Mouse (Mus musculus): ENCODE results near the gene Spin2d. TPM values are rescaled to one million over a fixed set of nuclear protein-coding genes. Genes with fewer than 3 reads are reported as not detected.
"Not testable (repeated sequence)": the region's sequence is repeated elsewhere in the genome, so short reads cannot be mapped to it uniquely, and the experiment has no call there.

The Spin2d gene
- polyA plus RNA-seq (2015; fragmentation: Nextera tagmentation; extraction: Ambion mirVana), result not detected in 2 replicates

- not testable (repeated sequence) for ATAC-seq (ENCODE audit: extremely low read depth, insufficient number of reproducible peaks, low FRiP score, low TSS enrichment); H3K4me3 ChIP-seq; H3K4me2 ChIP-seq; H3K36me3 ChIP-seq; H3K9me3 ChIP-seq; H3K27ac ChIP-seq (replicated peaks); H3K4me1 ChIP-seq; H3K27me3 ChIP-seq (replicated peaks); H3K9ac ChIP-seq
- WGBS, result 44% methylated on average over 4 of the region's 15 CpGs
Observed at GRCm38 (mm10) chrX:73176889-73177288, at the start of gene Spin2d. Gene Spin2d (minus strand): TSS chrX:73176989.

DNA sequence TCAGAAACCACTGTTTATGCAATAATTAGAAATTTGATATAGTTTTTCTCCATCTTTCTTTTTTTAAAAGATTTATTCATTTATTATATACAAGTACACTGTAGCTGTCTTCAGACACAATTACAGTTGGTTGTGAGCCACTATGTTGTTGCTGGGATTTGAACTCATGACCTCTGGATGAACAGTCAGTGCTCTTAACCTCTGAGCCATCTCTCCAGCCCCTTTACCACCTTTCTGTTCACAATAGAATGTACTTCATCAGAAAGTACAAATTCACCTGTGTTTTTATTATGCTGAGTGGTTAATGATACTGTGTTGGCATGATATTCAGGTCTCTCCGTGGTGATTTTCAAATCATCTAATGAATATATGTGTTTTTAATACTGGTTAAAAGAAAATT, 48.6 kb upstream of the Spin2d start:
- H3K9me3 ChIP-seq, result no peaks in the 10 kb centered on the region
- no peaks in the 10 kb centered on the region for H3K36me3 ChIP-seq
- no peak overlapping the region for H3K27ac ChIP-seq (replicated peaks)
- H3K4me2 ChIP-seq, result no peak overlapping the region
- no peak overlapping the region for H3K4me3 ChIP-seq
- no peak overlapping the region for H3K9ac ChIP-seq
- WGBS, result 48% methylated on average over 1 of the region's 1 CpGs
- H3K4me1 ChIP-seq, result peaks cover 9% of the 10 kb centered on the region; the same call in 1 of the 2 replicates
- no peak for ATAC-seq (ENCODE audit: extremely low read depth, insufficient number of reproducible peaks, low FRiP score, low TSS enrichment)
- H3K27me3 ChIP-seq (replicated peaks), result peaks cover 16% of the 10 kb centered on the region; the same call in 1 of the 2 replicates

- H3K4me1 ChIP-seq; H3K27me3 ChIP-seq (replicated peaks); H3K27ac ChIP-seq (replicated peaks); H3K4me2 ChIP-seq; H3K36me3 ChIP-seq; H3K9ac ChIP-seq; H3K9me3 ChIP-seq; H3K4me3 ChIP-seq; ATAC-seq (ENCODE audit: extremely low read depth, insufficient number of reproducible peaks, low FRiP score, low TSS enrichment): not testable (repeated sequence)
- WGBS, result 74% methylated on average over 12 of the region's 19 CpGs
Observed at GRCm38 (mm10) chrX:73213819-73214564, 37.2 kb upstream of the Spin2d start, which contains the start of gene Xlr4b. Gene Xlr4b (plus strand): TSS chrX:73214333.

DNA sequence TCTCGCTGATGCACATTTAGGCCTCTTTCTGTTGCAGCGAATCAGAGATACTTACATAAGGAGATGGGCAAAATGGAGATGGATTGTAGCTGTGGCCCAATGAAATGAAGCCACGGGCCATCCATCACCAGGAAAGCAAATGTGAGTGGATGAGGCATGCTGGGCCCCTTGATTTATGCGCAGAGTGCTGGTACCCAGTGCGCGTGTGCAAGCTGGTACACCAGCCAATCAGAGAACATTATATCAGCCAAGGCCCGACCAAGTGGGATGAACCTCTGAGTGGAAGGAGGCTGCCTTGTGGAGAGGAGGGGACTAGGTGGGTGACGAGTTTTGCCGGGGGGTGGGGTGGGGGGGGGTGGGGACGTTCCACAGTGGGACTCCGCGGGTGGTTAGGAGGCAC, 15.1 kb upstream of the Spin2d start, which contains the start of gene Xlr3b:
TSS of gene Xlr3b (plus strand) at position 274 of the 400 bp plus-strand sequence.
- not testable (repeated sequence) for H3K4me3 ChIP-seq; H3K4me2 ChIP-seq; H3K36me3 ChIP-seq; H3K27ac ChIP-seq (replicated peaks); ATAC-seq (ENCODE audit: extremely low read depth, insufficient number of reproducible peaks, low FRiP score, low TSS enrichment); H3K27me3 ChIP-seq (replicated peaks); H3K9me3 ChIP-seq; H3K4me1 ChIP-seq; H3K9ac ChIP-seq
- 65% methylated on average over 12 of the region's 12 CpGs for WGBS

- WGBS, result no CpG with 5 or more reads among the region's 7 CpGs
- H3K27me3 ChIP-seq (replicated peaks); H3K4me1 ChIP-seq; H3K4me3 ChIP-seq; H3K9ac ChIP-seq; H3K4me2 ChIP-seq; H3K9me3 ChIP-seq; H3K27ac ChIP-seq (replicated peaks); H3K36me3 ChIP-seq; ATAC-seq (ENCODE audit: extremely low read depth, insufficient number of reproducible peaks, low FRiP score, low TSS enrichment): not testable (repeated sequence)
Observed at GRCm38 (mm10) chrX:73149350-73149749, 27.4 kb downstream of the Spin2d start, which contains the start of gene DXBay18. Gene DXBay18 (minus strand): TSS chrX:73149450.

DNA sequence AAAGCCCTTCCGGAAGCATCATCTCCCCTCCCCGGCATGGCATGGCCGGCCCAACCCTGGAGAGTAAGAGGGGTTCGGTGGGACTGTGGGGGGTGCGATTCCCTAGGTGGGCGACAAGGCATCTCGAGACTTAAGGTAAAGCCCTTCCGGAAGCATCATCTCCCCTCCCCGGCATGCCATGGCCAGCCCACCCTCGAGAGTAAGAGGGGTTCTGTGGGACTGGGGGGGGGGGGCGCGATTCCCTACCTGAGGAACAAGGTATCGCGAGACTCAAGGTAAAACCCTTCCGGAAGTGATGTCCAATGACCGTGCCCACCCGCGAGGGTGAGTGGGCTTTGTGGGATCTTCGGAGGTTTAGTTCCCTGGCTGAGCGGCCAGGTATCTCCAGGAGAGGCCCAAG, 28.3 kb downstream of the Spin2d start, which contains the start of gene Xlr5b:
TSS of gene Xlr5b (plus strand) at position 301 of the 400 bp plus-strand sequence.
- not testable (repeated sequence) for H3K9me3 ChIP-seq; H3K36me3 ChIP-seq; H3K4me1 ChIP-seq; H3K27ac ChIP-seq (replicated peaks); H3K4me2 ChIP-seq; H3K27me3 ChIP-seq (replicated peaks); ATAC-seq (ENCODE audit: extremely low read depth, insufficient number of reproducible peaks, low FRiP score, low TSS enrichment); H3K9ac ChIP-seq; H3K4me3 ChIP-seq
- WGBS, result no CpG with 5 or more reads among the region's 20 CpGs

GRCm38 (mm10) chrX:73143218-73143618, 33.6 kb downstream of the Spin2d start:
- H3K4me3 ChIP-seq; ATAC-seq (ENCODE audit: extremely low read depth, insufficient number of reproducible peaks, low FRiP score, low TSS enrichment); H3K4me1 ChIP-seq; H3K9me3 ChIP-seq; H3K27ac ChIP-seq (replicated peaks); H3K4me2 ChIP-seq; H3K9ac ChIP-seq; H3K27me3 ChIP-seq (replicated peaks); H3K36me3 ChIP-seq: not testable (repeated sequence)
- WGBS, result no CpG with 5 or more reads among the region's 7 CpGs

Other genes starting within 250 kb of the Spin2d start
- gene Zfp185, start 189.7 kb downstream of the Spin2d start, polyA plus RNA-seq (2015; fragmentation: Nextera tagmentation; extraction: Ambion mirVana), result 3.8 and 4.3 TPM in 2 replicates
- 0.16 TPM in 1 of 2 replicates, not detected in the other for gene Pnma5, start 139.9 kb downstream of the Spin2d start, polyA plus RNA-seq (2015; fragmentation: Nextera tagmentation; extraction: Ambion mirVana)
- not detected in 2 replicates for gene Pnma3, start 112.2 kb downstream of the Spin2d start, polyA plus RNA-seq (2015; fragmentation: Nextera tagmentation; extraction: Ambion mirVana)
- gene Xlr4a, start 94.5 kb downstream of the Spin2d start, polyA plus RNA-seq (2015; fragmentation: Nextera tagmentation; extraction: Ambion mirVana), result 0.44 and 0.78 TPM in 2 replicates
- gene Xlr3a, start 79.9 kb downstream of the Spin2d start, polyA plus RNA-seq (2015; fragmentation: Nextera tagmentation; extraction: Ambion mirVana), result 1.2 and 1.4 TPM in 2 replicates
- not detected in 2 replicates for gene Gm14685, start 59.9 kb downstream of the Spin2d start, polyA plus RNA-seq (2015; fragmentation: Nextera tagmentation; extraction: Ambion mirVana)
- not detected in 2 replicates for gene Xlr5b, start 28.2 kb downstream of the Spin2d start, polyA plus RNA-seq (2015; fragmentation: Nextera tagmentation; extraction: Ambion mirVana)
- not detected in 2 replicates for gene DXBay18, start 27.5 kb downstream of the Spin2d start, polyA plus RNA-seq (2015; fragmentation: Nextera tagmentation; extraction: Ambion mirVana)
- 4.5 and 7.1 TPM in 2 replicates for gene Xlr3b, start 15.2 kb upstream of the Spin2d start, polyA plus RNA-seq (2015; fragmentation: Nextera tagmentation; extraction: Ambion mirVana)
- gene Xlr4b, start 37.3 kb upstream of the Spin2d start, polyA plus RNA-seq (2015; fragmentation: Nextera tagmentation; extraction: Ambion mirVana), result 0.52 and 1.0 TPM in 2 replicates
- 8.2 and 8.5 TPM in 2 replicates for gene F8a, start 51.3 kb upstream of the Spin2d start, polyA plus RNA-seq (2015; fragmentation: Nextera tagmentation; extraction: Ambion mirVana)
- 0.27 TPM in 1 of 2 replicates, not detected in the other for gene Xlr4c, start 66.1 kb upstream of the Spin2d start, polyA plus RNA-seq (2015; fragmentation: Nextera tagmentation; extraction: Ambion mirVana)
- gene Xlr3c, start 88.4 kb upstream of the Spin2d start, polyA plus RNA-seq (2015; fragmentation: Nextera tagmentation; extraction: Ambion mirVana), result not detected in 2 replicates
- gene Xlr5a, start 116.0 kb upstream of the Spin2d start, polyA plus RNA-seq (2015; fragmentation: Nextera tagmentation; extraction: Ambion mirVana), result not detected in 2 replicates
- not detected in 2 replicates for gene Xlr5c, start 116.0 kb upstream of the Spin2d start, polyA plus RNA-seq (2015; fragmentation: Nextera tagmentation; extraction: Ambion mirVana)
- not detected in 2 replicates for gene Gm45015, start 159.9 kb upstream of the Spin2d start, polyA plus RNA-seq (2015; fragmentation: Nextera tagmentation; extraction: Ambion mirVana)
- gene Zfp275, start 165.6 kb upstream of the Spin2d start, polyA plus RNA-seq (2015; fragmentation: Nextera tagmentation; extraction: Ambion mirVana), result 8.0 and 8.7 TPM in 2 replicates
- gene Gm18336, start 221.7 kb upstream of the Spin2d start, polyA plus RNA-seq (2015; fragmentation: Nextera tagmentation; extraction: Ambion mirVana), result not detected in 2 replicates
- gene Zfp92, start 234.1 kb upstream of the Spin2d start, polyA plus RNA-seq (2015; fragmentation: Nextera tagmentation; extraction: Ambion mirVana), result not detected in 2 replicates

All from heart, embryonic 13.5 days (tissue).